Mouse (Mus musculus): ENCODE measurements around the gene Zfp219. TPM values are rescaled to one million over a fixed set of nuclear protein-coding genes. Genes with fewer than 3 reads are reported as not detected.

The Zfp219 gene
- total RNA-seq, 2 experiments from 2014 or later = 30.1 to 39.7 TPM

GRCm38 (mm10) chr14:52019590-52020340 lies 768 bp downstream of the Zfp219 start:
- intact Hi-C loops (cut with DNase I) = loop anchor here (5.0 kb wide), 2 partner anchors 87 to 117 kb away; no protein-coding TSS in a partner anchor

GRCm38 (mm10) chr14:52019051-52019589 lies 1.4 kb downstream of the Zfp219 start:
- no peak for DNase-seq (ENCODE audit: low spot score in 2 of 2)
- intact Hi-C loops (cut with DNase I) = no loop called here

More at GRCm38 (mm10) chr14:52019590-52020340, 768 bp downstream of the Zfp219 start:
- peak; percentile 98 to 99 for DNase-seq (ENCODE audit: low spot score in 2 of 2)

GRCm38 (mm10) chr14:52018248-52019050 lies 2.1 kb downstream of the Zfp219 start:
- no peak for DNase-seq (ENCODE audit: low spot score in 2 of 2)
- intact Hi-C loops (cut with DNase I) = no loop called here

- intact Hi-C loops (cut with DNase I) = no loop called here
- no peak for DNase-seq (ENCODE audit: low spot score in 2 of 2)
These were observed 2.9 kb downstream of the Zfp219 start for GRCm38 (mm10) chr14:52017662-52018061.

GRCm38 (mm10) chr14:52016625-52017405 lies 3.7 kb downstream of the Zfp219 start:
- intact Hi-C loops (cut with DNase I) = no loop called here
- DNase-seq (ENCODE audit: low spot score in 2 of 2) = no peak

GRCm38 (mm10) chr14:52015445-52016100 lies 5.0 kb downstream of the Zfp219 start, which contains the start of gene Tmem253:
Gene Tmem253, plus strand, starts transcription at chr14:52015658.
- DNase-seq (ENCODE audit: low spot score in 2 of 2) = no peak
- intact Hi-C loops (cut with DNase I) = no loop called here

- intact Hi-C loops (cut with DNase I) = loop anchor here (5.0 kb wide), 2 partner anchors 103 to 133 kb away; partner anchors contain the start of genes Mettl17 and Ndrg2
- peak in 1 of 2 experiments; percentile 31 for DNase-seq (ENCODE audit: low spot score in 2 of 2)
These were observed 5.7 kb downstream of the Zfp219 start for GRCm38 (mm10) chr14:52014761-52015311.

GRCm38 (mm10) chr14:52014271-52014760 lies 6.2 kb downstream of the Zfp219 start:
- no peak for DNase-seq (ENCODE audit: low spot score in 2 of 2)
- intact Hi-C loops (cut with DNase I) = loop anchor here (5.0 kb wide), 2 partner anchors 102 to 132 kb away; partner anchors contain the start of genes Mettl17 and Ndrg2

- intact Hi-C loops (cut with DNase I) = loop anchor here (5.0 kb wide), 2 partner anchors 101 to 131 kb away; partner anchors contain the start of genes Mettl17 and Ndrg2
- DNase-seq (ENCODE audit: low spot score in 2 of 2) = peak in 1 of 2 experiments; percentile 23
These were observed 6.7 kb downstream of the Zfp219 start for GRCm38 (mm10) chr14:52013771-52014219.

GRCm38 (mm10) chr14:52013021-52013610 lies 7.4 kb downstream of the Zfp219 start:
- intact Hi-C loops (cut with DNase I) = loop anchor here (5.0 kb wide), 2 partner anchors 101 to 131 kb away; partner anchors contain the start of genes Mettl17 and Ndrg2

GRCm38 (mm10) chr14:52012553-52012952 lies 8.0 kb downstream of the Zfp219 start:
- intact Hi-C loops (cut with DNase I) = loop anchor here (5.0 kb wide), 2 partner anchors 100 to 130 kb away; partner anchors contain the start of genes Mettl17 and Ndrg2
- DNase-seq (ENCODE audit: low spot score in 2 of 2) = no peak

More at GRCm38 (mm10) chr14:52013021-52013610, 7.4 kb downstream of the Zfp219 start:
- no peak for DNase-seq (ENCODE audit: low spot score in 2 of 2)

GRCm38 (mm10) chr14:52012085-52012484 lies 8.4 kb downstream of the Zfp219 start:
- DNase-seq (ENCODE audit: low spot score in 2 of 2) = peak; percentile 61 to 71
- intact Hi-C loops (cut with DNase I) = loop anchor here (5.0 kb wide), 2 partner anchors 100 to 130 kb away; partner anchors contain the start of genes Mettl17 and Ndrg2

GRCm38 (mm10) chr14:52011683-52012082 lies 8.8 kb downstream of the Zfp219 start:
- intact Hi-C loops (cut with DNase I) = loop anchor here (5.0 kb wide), 2 partner anchors 99 to 129 kb away; partner anchors contain the start of genes Mettl17 and Ndrg2
- no peak for DNase-seq (ENCODE audit: low spot score in 2 of 2)

- intact Hi-C loops (cut with DNase I) = loop anchor here (5.0 kb wide), 2 partner anchors 98 to 128 kb away; partner anchors contain the start of genes Mettl17 and Ndrg2
- peak in 1 of 2 experiments; percentile 19 for DNase-seq (ENCODE audit: low spot score in 2 of 2)
These were observed 10.0 kb downstream of the Zfp219 start for GRCm38 (mm10) chr14:52010446-52011111.

- intact Hi-C loops (cut with DNase I) = loop anchor here (5.0 kb wide), 3 partner anchors 98 to 128 kb away; partner anchors contain the start of genes Mettl17 and Ndrg2
- no peak for DNase-seq (ENCODE audit: low spot score in 2 of 2)
These were observed 10.7 kb downstream of the Zfp219 start for GRCm38 (mm10) chr14:52009841-52010240.

GRCm38 (mm10) chr14:52009361-52009760 lies 11.2 kb downstream of the Zfp219 start:
- intact Hi-C loops (cut with DNase I) = loop anchor here (5.0 kb wide), 1 partner anchor 107 kb away; no protein-coding TSS in a partner anchor
- no peak for DNase-seq (ENCODE audit: low spot score in 2 of 2)

Measured in left cerebral cortex, postnatal 36 days (tissue).